Mouse (Mus musculus): ENCODE data around the gene Smyd3. TPM values are rescaled to one million over a fixed set of nuclear protein-coding genes. Genes with fewer than 3 reads are reported as not detected.

The Smyd3 gene
- total RNA-seq, 2 experiments from 2014 or later = 5.1 to 5.8 TPM

DNA sequence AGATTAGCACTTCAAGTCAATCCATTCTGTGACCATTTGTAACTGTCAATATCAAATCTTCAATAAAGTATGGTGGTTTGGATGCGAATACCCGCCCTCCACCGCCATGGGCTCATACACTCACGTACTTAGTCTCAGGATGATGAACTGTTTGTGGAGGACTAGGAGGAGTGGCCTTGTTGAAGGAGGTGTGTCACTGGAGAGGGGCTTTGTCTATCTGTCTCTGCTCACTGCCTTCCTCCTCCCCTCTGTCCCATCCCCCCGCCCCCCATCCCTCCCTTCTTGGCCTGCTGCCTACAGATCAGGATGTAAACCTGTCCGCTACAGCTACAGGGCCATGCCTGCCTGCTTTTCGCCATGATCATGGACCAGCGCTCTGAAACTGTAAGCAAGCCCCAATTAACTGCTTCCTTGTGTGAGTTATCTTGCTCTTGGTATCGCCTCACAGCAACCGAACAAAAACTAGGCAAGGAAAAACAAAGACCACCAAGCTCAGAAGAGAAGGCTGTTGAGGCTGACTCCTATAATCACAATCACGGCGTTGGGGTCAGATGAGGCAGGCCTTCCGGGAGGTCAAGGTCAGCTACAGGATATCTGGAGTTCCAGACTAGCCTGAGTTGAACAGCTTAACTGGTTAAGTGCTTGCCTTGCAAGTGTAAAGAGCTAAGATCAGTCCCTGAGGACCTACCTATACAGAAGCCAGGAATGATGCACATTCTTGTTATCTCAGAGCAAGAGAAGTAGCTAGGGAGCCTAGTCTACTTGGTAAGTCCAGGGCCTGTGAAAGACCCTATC lies 7.1 kb downstream of the Smyd3 start:
- Histone ChIP-seq H3K4me3 (no peak overlapping the region), H3K27ac (no peak overlapping the region)
- TF ChIP-seq CTCF (IDR thresholded peaks at IDR 0.05) = no peak
- intact Hi-C loops (cut with DNase I) = no loop called here
- DNase-seq = no peak

DNA sequence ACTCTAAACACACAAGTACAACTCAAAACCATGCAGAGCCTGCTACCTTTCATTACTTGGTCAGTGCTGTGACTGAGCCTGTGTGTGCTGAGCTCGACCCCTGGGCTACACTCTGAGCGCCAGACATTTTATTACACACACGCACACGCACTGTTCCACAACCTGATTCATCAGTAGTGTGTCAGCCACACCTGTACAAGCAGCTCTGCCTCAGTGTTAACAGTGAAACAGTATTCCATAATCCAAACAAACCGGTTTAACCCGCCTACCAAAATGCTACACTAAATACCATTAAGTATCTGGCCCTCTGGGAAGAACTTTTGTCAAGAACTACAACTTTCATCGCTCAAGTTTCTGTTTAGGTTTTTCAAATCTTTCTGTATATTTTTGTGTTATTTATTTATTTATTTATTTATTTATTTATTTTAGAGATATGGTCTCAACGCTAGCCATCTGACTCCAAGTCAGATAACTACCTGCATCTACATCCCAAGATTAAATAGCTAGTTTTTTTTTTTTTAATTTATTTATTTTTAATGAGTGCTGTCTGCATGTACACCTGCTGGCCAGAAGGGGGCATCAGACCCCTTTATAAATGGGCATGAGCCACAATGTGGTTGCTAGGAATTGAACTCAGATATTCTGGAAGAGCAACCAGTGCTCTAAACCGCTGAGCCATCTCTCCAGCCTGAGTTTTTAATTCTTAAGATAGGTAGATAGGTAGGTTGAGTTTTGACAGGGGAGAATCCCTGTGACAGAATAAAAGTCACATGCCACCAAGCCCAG lies 11.1 kb downstream of the Smyd3 start:
- no peak overlapping the region for H3K4me3 ChIP-seq
- intact Hi-C loops (cut with DNase I) = loop anchor here (2.0 to 5.0 kb wide), 3 partner anchors 36 to 231 kb away; no protein-coding TSS in a partner anchor
- TF ChIP-seq CTCF (IDR thresholded peaks at IDR 0.05) = peak; percentile 82
- peak; percentile 37 for DNase-seq
- H3K27ac ChIP-seq = no peak overlapping the region

DNA sequence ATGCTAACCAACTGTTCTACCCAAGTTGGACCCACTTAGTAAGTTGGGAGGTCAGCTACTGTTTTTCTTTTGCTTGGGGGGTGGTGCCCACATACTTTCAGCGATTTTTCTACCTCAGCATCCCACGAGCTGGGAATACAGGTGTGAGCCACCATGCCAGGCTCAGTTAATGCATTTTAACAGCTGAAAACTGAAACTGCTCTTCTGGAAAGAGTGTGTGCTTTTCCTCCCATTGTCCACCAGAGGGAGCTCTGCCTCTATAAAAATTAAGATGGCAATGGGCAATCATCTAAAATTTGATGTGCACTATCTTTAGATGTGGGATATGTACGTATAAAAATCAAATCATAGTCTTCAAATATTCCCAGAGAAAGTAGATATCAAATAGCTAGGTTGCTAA lies 15.3 kb downstream of the Smyd3 start:
- TF ChIP-seq CTCF (IDR thresholded peaks at IDR 0.05) = peak; percentile 93
- Histone ChIP-seq H3K4me3 (no peak overlapping the region), H3K27ac (no peak overlapping the region)
- no peak for DNase-seq
- intact Hi-C loops (cut with DNase I) = no loop called here

DNA sequence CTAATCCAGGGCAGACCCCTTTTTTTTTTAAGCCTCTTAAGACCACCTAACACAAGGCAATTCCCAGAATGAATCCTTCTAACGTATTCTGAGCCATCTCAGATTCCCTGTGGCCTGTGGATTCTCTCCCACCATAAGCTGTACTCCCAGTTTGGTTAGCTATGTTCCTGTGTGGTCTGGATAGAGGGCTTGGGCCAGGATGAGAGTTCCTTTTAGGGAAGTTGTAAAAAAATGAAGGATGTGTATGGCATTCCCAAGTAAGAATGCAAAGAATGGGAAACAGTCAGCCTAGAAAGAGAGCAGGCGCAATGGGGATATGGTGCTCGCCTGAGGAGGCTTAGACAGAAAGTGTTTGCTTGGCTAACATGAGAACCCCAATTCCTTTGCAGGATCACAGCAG lies 18.6 kb downstream of the Smyd3 start:
- no peak for TF ChIP-seq CTCF (IDR thresholded peaks at IDR 0.05)
- intact Hi-C loops (cut with DNase I) = no loop called here
- Histone ChIP-seq H3K27ac (no peak overlapping the region), H3K4me3 (no peak overlapping the region)
- no peak for DNase-seq

DNA sequence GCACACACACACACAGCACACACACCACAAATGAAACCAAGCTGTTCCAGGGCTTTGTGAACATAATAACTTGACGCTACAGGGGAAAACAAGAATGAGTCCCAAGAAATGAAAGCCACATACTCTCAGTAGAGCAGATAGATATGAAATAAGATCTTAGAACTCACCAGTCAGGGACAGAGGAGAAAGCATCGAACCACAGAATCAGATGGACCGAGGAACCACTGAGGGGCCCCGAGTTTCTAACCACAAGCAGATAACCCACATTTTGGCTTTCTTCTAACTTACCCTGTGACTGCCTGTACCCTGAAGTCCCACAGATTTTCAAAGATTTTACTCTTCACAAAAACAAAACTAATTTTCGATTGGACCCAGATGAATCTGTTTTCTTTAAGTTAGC lies 24.9 kb downstream of the Smyd3 start:
- Histone ChIP-seq H3K4me3 (no peak overlapping the region), H3K27ac (no peak overlapping the region)
- no peak for DNase-seq
- TF ChIP-seq CTCF (IDR thresholded peaks at IDR 0.05) = no peak
- intact Hi-C loops (cut with DNase I) = no loop called here

DNA sequence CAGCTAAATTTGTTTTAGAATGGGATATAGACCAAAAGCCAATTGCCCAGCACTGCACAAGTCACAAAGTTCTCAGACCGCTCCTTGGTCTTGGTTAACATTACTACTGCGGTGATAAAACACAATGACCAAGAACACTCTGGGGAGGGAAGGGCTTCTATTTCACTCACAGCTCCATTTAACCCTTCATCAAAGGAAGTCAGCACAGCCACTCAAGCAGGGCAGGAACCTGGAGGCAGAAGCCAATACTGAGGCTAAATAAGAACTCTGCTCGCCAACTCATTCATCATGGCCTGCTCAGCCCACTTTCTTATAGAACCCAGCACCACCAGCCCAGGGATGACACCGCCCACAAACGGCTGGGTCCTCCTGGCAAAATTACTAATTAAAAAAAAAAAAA lies 29.3 kb downstream of the Smyd3 start:
- TF ChIP-seq CTCF (IDR thresholded peaks at IDR 0.05) = no peak
- Histone ChIP-seq H3K27ac (peak overlapping the region; percentile 71), H3K4me3 (peak overlapping the region; percentile 28)
- intact Hi-C loops (cut with DNase I) = no loop called here
- no peak for DNase-seq

DNA sequence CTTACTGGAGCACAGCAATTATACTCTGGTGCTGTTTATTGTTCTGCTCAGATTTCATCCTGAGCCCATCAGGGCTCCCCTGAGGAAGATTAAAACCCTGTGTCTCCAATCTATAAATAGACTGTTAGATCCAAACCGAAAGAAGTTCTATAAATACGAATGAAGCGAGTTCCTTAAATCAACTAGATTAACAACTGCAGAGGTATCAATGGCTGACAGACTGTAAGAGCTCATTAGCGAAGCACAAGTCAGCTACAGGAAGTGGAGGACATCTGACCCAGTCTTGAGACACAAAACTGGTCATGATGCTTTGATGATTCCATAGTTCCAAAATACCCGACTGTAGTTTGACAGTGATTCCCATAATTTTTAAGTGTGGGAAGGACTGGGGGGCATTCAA lies 29.9 kb downstream of the Smyd3 start:
- Histone ChIP-seq H3K27ac (peak overlapping the region; percentile 71), H3K4me3 (peak overlapping the region; percentile 28)
- intact Hi-C loops (cut with DNase I) = no loop called here
- TF ChIP-seq CTCF (IDR thresholded peaks at IDR 0.05) = no peak
- DNase-seq = no peak

DNA sequence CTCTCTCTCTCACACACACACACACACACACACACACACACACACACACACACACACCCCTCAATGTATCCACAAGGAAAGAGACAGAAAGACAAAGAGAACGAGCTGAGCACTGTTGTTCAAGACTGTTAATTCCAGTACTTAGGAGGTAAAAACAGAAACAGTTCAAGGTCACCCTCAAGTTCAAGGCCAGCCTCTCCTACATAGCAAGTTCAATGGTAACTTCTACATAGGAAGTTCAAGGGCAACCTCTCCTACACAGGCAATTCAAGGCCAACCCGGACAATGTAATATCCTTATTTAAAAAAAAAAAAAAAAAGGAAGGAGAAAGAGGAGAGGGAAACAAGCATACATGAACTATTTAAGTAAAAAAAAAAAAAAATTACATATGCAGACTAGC lies 30.6 kb downstream of the Smyd3 start:
- TF ChIP-seq CTCF (IDR thresholded peaks at IDR 0.05) = no peak
- no peak for DNase-seq
- Histone ChIP-seq H3K27ac (no peak overlapping the region), H3K4me3 (no peak overlapping the region)
- intact Hi-C loops (cut with DNase I) = no loop called here

DNA sequence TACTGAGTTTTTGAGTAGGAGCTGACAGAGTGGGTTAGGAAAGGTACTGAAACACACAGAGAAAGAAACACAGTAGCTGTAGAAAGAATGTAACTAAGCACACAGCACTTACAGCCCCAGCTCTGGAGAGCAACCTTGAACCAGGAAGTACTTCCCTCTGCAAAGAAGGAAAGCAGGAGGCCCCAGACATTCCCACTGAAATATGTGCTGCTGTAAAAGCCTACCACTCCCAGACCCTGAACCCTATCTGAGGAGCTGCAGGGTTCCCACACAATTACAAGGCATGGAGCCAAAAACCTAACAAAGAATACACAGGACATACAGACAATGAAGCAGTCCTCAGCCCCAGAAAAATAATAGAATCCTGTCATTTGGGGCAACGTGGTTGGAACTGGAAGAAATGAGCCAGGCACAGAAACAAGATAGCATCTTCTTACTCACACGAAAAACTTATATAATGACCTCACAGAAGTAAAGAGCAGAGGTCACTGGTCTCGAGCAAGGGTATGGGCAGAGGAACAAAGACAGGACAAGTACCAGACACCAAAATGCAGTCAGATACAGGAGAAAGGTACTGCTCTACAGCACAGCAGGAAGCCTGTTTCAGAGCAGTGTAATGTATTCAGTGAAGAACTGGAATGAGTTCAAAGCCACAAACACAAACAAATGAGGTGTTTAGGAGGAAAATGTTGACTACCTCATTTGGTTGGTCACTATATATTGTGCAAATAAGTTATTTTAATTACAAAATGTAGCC lies 31.9 kb downstream of the Smyd3 start:
- DNase-seq = no peak
- intact Hi-C loops (cut with DNase I) = no loop called here
- Histone ChIP-seq H3K27ac (no peak overlapping the region), H3K4me3 (no peak overlapping the region)
- no peak for TF ChIP-seq CTCF (IDR thresholded peaks at IDR 0.05)

DNA sequence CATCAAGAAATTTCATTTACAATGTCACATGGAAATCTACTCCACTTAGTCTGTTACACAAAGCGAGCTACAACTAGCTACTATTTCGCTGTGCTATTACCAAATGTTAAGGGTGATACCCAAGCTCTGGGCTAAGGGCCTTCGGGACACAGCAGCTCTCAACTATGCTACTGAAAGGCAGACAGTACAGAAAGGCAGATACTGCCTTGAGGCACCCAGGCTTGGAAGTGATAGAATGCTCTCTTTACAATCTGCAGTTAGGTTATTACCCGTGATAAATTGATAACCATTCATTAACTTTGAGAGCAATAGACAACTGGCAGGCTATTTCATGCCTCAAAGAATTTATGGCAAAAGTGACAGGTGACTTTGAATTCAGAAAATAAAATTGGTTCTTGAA lies 37.0 kb downstream of the Smyd3 start:
- DNase-seq = no peak
- intact Hi-C loops (cut with DNase I) = no loop called here
- Histone ChIP-seq H3K27ac (no peak overlapping the region), H3K4me3 (no peak overlapping the region)
- no peak for TF ChIP-seq CTCF (IDR thresholded peaks at IDR 0.05)

DNA sequence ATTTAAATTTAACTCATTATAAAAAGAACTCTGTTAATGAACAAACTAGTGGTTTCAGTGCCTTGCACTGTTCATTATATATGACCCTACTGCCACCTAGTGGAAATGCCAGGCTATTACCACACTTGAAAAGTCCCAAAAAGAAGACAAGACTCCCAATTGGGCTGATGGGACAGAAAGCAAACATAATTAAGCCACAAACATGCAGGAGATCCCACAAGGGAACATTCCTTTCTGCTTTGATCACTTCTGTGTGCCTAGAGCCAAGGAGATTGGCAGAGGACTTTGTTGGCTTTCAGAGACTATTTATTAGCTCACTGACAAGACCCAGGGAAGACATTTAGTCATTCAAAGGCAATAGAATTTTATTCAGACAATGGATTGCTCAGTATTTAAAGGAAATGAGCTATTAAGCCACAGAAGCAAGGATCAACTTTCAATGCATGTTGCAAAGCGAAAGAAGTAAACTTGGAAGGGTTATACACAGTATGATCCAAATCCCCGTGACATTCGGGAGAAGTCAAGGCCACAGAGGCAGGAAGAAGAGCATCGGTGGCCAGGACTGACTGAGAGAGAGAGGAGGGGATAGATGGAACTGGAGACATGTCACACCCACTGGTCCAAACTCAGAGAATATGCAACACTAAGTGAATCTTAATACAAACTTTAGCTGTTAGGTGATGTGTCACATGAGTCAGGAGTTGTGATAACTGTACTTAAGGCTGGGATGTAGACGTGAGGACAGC lies 40.5 kb downstream of the Smyd3 start:
- intact Hi-C loops (cut with DNase I) = loop anchor here (5.0 kb wide), 3 partner anchors 335 to 1010 kb away; partner anchors contain the start of gene Kif26b
- DNase-seq = no peak
- no peak overlapping the region for H3K27ac ChIP-seq
- H3K4me3 ChIP-seq = no peak overlapping the region
- peak; percentile 94 for TF ChIP-seq CTCF (IDR thresholded peaks at IDR 0.05)

Data from gastrocnemius, adult 2 months (tissue).